Mouse (Mus musculus) limb, embryonic 11.5 days (tissue): ENCODE data around the gene Sdk2. TPM values are rescaled to one million over a fixed set of nuclear protein-coding genes. Genes with fewer than 3 reads are reported as not detected.

Source experiments
- ATAC-seq: fragments of 200-750 bp; cut with Nextera tagmentation; 2 replicates; pipeline ENCODE4 v1.8.0; 2017; ENCODE audit warnings: low read depth; ENCODE audit not compliant: insufficient number of reproducible peaks, low FRiP score, low TSS enrichment
- DNase-seq: peaks from one replicate; pipeline ENCODE4 v3.0.0-alpha.2; 2015; ENCODE audit warnings: low spot score
- H3K27ac ChIP-seq: fragments of 300-500 bp; sonication (generic); replicated peaks from 2 replicates; pipeline ENCODE4 v1.5.1; 2014; ENCODE audit warnings: low read depth, mild to moderate bottlenecking, low read length
- H3K27me3 ChIP-seq: fragments of 300-500 bp; sonication (generic); 2 replicates; pipeline ENCODE4 v1.6.1; 2014; ENCODE audit warnings: mild to moderate bottlenecking, low read length, mixed read lengths; ENCODE audit not compliant: control insufficient read depth, insufficient read depth
- H3K36me3 ChIP-seq: fragments of 300-500 bp; sonication (generic); 2 replicates; pipeline ENCODE4 v1.6.1; 2014; ENCODE audit warnings: mild to moderate bottlenecking, low read length, moderate library complexity, mixed read lengths; ENCODE audit not compliant: control insufficient read depth, insufficient read depth
- H3K4me1 ChIP-seq: fragments of 300-500 bp; sonication (generic); 2 replicates; pipeline ENCODE4 v1.6.1; 2014; ENCODE audit warnings: low read length, mixed read lengths; ENCODE audit not compliant: control insufficient read depth, insufficient read depth
- H3K4me2 ChIP-seq: fragments of 300-500 bp; sonication (generic); 2 replicates; pipeline ENCODE4 v1.6.1; 2014; ENCODE audit warnings: low read depth, mild to moderate bottlenecking, moderate library complexity; ENCODE audit not compliant: severe bottlenecking
- H3K4me3 ChIP-seq: fragments of 300-500 bp; sonication (generic); 2 replicates; pipeline ENCODE4 v1.5.1; 2014; ENCODE audit warnings: low read depth, low read length
- H3K9ac ChIP-seq: fragments of 300-500 bp; sonication (generic); 2 replicates; pipeline ENCODE4 v1.6.1; 2014; ENCODE audit warnings: mild to moderate bottlenecking, low read length
- H3K9me3 ChIP-seq: fragments of 300-500 bp; sonication (generic); 2 replicates; pipeline ENCODE4 v1.6.1; 2016; ENCODE audit warnings: low read length; ENCODE audit not compliant: control insufficient read depth
- WGBS: fragments of 180-500 bp; shearing (Covaris S2); extraction: QIAGEN DNeasy Blood & Tissue Kit; methylation state at CpG from one replicate; pipeline ENCODE4 v1.1.7; 2014; 5-methylcytosine and 5-hydroxymethylcytosine counted together
- polyA plus RNA-seq: library from polyadenylated mRNA; unstranded; fragments of >200 nt; fragmentation: Nextera tagmentation; extraction: Ambion mirVana; gene quantifications from 2 replicates; pipeline ENCODE4 v1.2.1, GENCODE M21; 2014

The Sdk2 gene
- polyA plus RNA-seq, 1 experiment from 2014 or later, result 0.60 TPM

GRCm38 (mm10) chr11:113981732-113982503, 84.9 kb downstream of the Sdk2 start:
- WGBS, result 60% methylated on average over 7 of the region's 7 CpGs
- no peak for DNase-seq

GRCm38 (mm10) chr11:113981088-113981487, 85.8 kb downstream of the Sdk2 start:
- H3K9me3 ChIP-seq, result no peaks in the 10 kb centered on the region

More at GRCm38 (mm10) chr11:113981732-113982503, 84.9 kb downstream of the Sdk2 start:
- Histone ChIP-seq H3K27ac (no peak overlapping the region), H3K9ac (no peak overlapping the region), H3K4me1 (0 out of 2 replicates have a peak, but pooled peaks cover 11% of the 10 kb centered on the region), H3K4me3 (no peak overlapping the region), H3K4me2 (no peak overlapping the region), H3K36me3 (no peaks in the 10 kb centered on the region), H3K27me3 (no peaks in the 10 kb centered on the region), H3K9me3 (no peaks in the 10 kb centered on the region)
- no peak for ATAC-seq

GRCm38 (mm10) chr11:113978318-113978717, 88.5 kb downstream of the Sdk2 start:
- no peak overlapping the region for H3K4me2 ChIP-seq
- no peaks in the 10 kb centered on the region for H3K36me3 ChIP-seq
- no peaks in the 10 kb centered on the region for H3K9me3 ChIP-seq
- no peak overlapping the region for H3K27ac ChIP-seq
- ATAC-seq, result no peak
- no peak for DNase-seq
- H3K27me3 ChIP-seq, result no peaks in the 10 kb centered on the region
- H3K4me3 ChIP-seq, result no peak overlapping the region
- 97% methylated on average over 12 of the region's 12 CpGs for WGBS
- no peaks in the 10 kb centered on the region for H3K4me1 ChIP-seq
- H3K9ac ChIP-seq, result no peak overlapping the region

More at GRCm38 (mm10) chr11:113981088-113981487, 85.8 kb downstream of the Sdk2 start:
- ATAC-seq (no peak), DNase-seq (no peak)
- Histone ChIP-seq H3K27me3 (no peaks in the 10 kb centered on the region), H3K4me1 (0 out of 2 replicates have a peak, but pooled peaks cover 8% of the 10 kb centered on the region), H3K27ac (no peak overlapping the region), H3K4me3 (no peak overlapping the region), H3K36me3 (no peaks in the 10 kb centered on the region), H3K9ac (no peak overlapping the region), H3K4me2 (no peak overlapping the region)
- WGBS, result 90% methylated on average over 6 of the region's 6 CpGs

GRCm38 (mm10) chr11:113975667-113975970, 91.2 kb downstream of the Sdk2 start:
- Histone ChIP-seq H3K4me3 (no peak overlapping the region), H3K36me3 (no peaks in the 10 kb centered on the region)
- 58% methylated on average over 3 of the region's 3 CpGs for WGBS

GRCm38 (mm10) chr11:113974876-113975666, 91.8 kb downstream of the Sdk2 start:
- no peak for DNase-seq
- Histone ChIP-seq H3K4me1 (no peaks in the 10 kb centered on the region), H3K9ac (no peak overlapping the region)

More at GRCm38 (mm10) chr11:113975667-113975970, 91.2 kb downstream of the Sdk2 start:
- no peak overlapping the region for H3K9ac ChIP-seq
- no peaks in the 10 kb centered on the region for H3K27me3 ChIP-seq
- no peak overlapping the region for H3K27ac ChIP-seq
- no peak for DNase-seq
- H3K4me1 ChIP-seq, result no peaks in the 10 kb centered on the region
- no peak overlapping the region for H3K4me2 ChIP-seq
- no peaks in the 10 kb centered on the region for H3K9me3 ChIP-seq
- no peak for ATAC-seq

GRCm38 (mm10) chr11:113972517-113972872, 94.4 kb downstream of the Sdk2 start:
- Histone ChIP-seq H3K4me2 (no peak overlapping the region), H3K9ac (no peak overlapping the region), H3K9me3 (peaks cover 2% of the 10 kb centered on the region), H3K27me3 (no peaks in the 10 kb centered on the region), H3K4me3 (no peak overlapping the region), H3K27ac (no peak overlapping the region), H3K36me3 (no peaks in the 10 kb centered on the region), H3K4me1 (no peaks in the 10 kb centered on the region)
- 94% methylated on average over 3 of the region's 3 CpGs for WGBS
- no peak for DNase-seq
- ATAC-seq, result no peak

More at GRCm38 (mm10) chr11:113974876-113975666, 91.8 kb downstream of the Sdk2 start:
- ATAC-seq, result no peak
- no peaks in the 10 kb centered on the region; the same call in 1 of the 2 replicates for H3K9me3 ChIP-seq
- H3K36me3 ChIP-seq, result no peaks in the 10 kb centered on the region
- H3K27me3 ChIP-seq, result no peaks in the 10 kb centered on the region
- H3K27ac ChIP-seq, result no peak overlapping the region
- 37% methylated on average over 16 of the region's 16 CpGs for WGBS
- H3K4me2 ChIP-seq, result no peak overlapping the region
- H3K4me3 ChIP-seq, result no peak overlapping the region

- no peaks in the 10 kb centered on the region for H3K36me3 ChIP-seq
- H3K4me3 ChIP-seq, result no peak overlapping the region
- H3K27me3 ChIP-seq, result no peaks in the 10 kb centered on the region
- H3K9me3 ChIP-seq, result peaks cover 4% of the 10 kb centered on the region
- ATAC-seq, result no peak
- WGBS, result 88% methylated on average over 19 of the region's 19 CpGs
- no peak overlapping the region for H3K9ac ChIP-seq
- DNase-seq, result no peak
- no peaks in the 10 kb centered on the region for H3K4me1 ChIP-seq
- H3K4me2 ChIP-seq, result no peak overlapping the region
- no peak overlapping the region for H3K27ac ChIP-seq
These were observed 95.0 kb downstream of the Sdk2 start for GRCm38 (mm10) chr11:113971609-113972516.

GRCm38 (mm10) chr11:113970026-113970425, 96.8 kb downstream of the Sdk2 start:
- Histone ChIP-seq H3K4me2 (no peak overlapping the region), H3K9ac (no peak overlapping the region), H3K27ac (no peak overlapping the region), H3K27me3 (no peaks in the 10 kb centered on the region), H3K36me3 (no peaks in the 10 kb centered on the region), H3K9me3 (peaks cover 16% of the 10 kb centered on the region), H3K4me3 (no peak overlapping the region), H3K4me1 (no peaks in the 10 kb centered on the region)
- WGBS, result 90% methylated on average over 2 of the region's 2 CpGs
- ATAC-seq, result no peak
- no peak for DNase-seq
